Mouse (Mus musculus) ES-Bruce4 (cell line): ENCODE data around the gene Bet1l.

Experiments used
- CTCF ChIP-seq: IDR thresholded peaks from one replicate; pipeline ENCODE4 v1.8.1; 2011; ENCODE audit warnings: low read depth, low read length
- EP300 ChIP-seq: IDR thresholded peaks from 2 replicates; pipeline ENCODE4 v1.6.1; 2011; ENCODE audit warnings: low read depth, low read length; ENCODE audit not compliant: insufficient read depth
- POLR2A ChIP-seq: IDR thresholded peaks from one replicate; pipeline ENCODE4 v1.8.1; 2011; ENCODE audit warnings: low read length; ENCODE audit not compliant: insufficient read depth

DNA sequence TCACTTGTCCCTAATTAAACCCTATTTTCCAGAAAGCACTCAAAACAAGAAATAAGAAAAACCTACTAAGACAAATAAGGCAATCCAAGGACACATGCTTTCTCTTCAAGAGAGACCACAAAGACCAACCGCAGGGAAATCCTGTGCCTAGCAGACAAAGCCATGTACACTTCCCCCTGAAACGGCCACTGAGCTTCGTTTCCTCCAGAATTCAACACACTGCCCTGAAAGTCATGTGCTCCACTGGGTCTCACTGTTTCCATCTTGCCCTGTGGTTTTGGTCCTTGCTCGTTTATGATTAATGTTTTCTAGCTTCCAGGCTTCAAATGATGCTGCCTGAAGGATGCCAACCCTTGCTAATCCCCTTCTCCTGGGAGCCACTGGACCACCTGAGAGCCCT lies 16.8 kb upstream of the Bet1l start:
- no peak for TF ChIP-seq CTCF
- no peak for TF ChIP-seq POLR2A
- no peak for TF ChIP-seq EP300
